Mouse (Mus musculus) right cerebral cortex, postnatal 36 days (tissue): ENCODE results near the gene Nbr1.

Source experiments
- DNase-seq, 2 experiments: peaks; one replicate each; pipeline ENCODE4 v3.0.0; 2022; ENCODE audit warnings: low spot score in 2 of 2, mixed read lengths in 1 of 2

The Nbr1 gene

GRCm38 (mm10) chr11:101551751-101552475 is at the start of gene Nbr1, which contains the start of gene Brca1:
Gene Nbr1 (plus strand): TSS chr11:101552149.
Gene Brca1 (minus strand): TSS chr11:101551955.
- DNase-seq, result peak; percentile 85 to 87

- no peak for DNase-seq
Measured at GRCm38 (mm10) chr11:101506269-101506780, 45.6 kb upstream of the Nbr1 start.

- DNase-seq, result no peak
Measured at GRCm38 (mm10) chr11:101507090-101507489, 44.9 kb upstream of the Nbr1 start.

GRCm38 (mm10) chr11:101518937-101519336 is 33.0 kb upstream of the Nbr1 start:
- no peak for DNase-seq

- DNase-seq, result no peak
Measured at GRCm38 (mm10) chr11:101519364-101519763, 32.6 kb upstream of the Nbr1 start.

GRCm38 (mm10) chr11:101524446-101524845 is 27.5 kb upstream of the Nbr1 start:
- DNase-seq, result no peak

- no peak for DNase-seq
Measured at GRCm38 (mm10) chr11:101525056-101525455, 26.9 kb upstream of the Nbr1 start.

- peak in 1 of 2 experiments; percentile 11 for DNase-seq
Measured at GRCm38 (mm10) chr11:101525936-101526595, 25.9 kb upstream of the Nbr1 start.

GRCm38 (mm10) chr11:101526686-101527085 is 25.3 kb upstream of the Nbr1 start:
- no peak for DNase-seq

GRCm38 (mm10) chr11:101543533-101543932 is 8.4 kb upstream of the Nbr1 start:
- no peak for DNase-seq

GRCm38 (mm10) chr11:101544132-101544531 is 7.8 kb upstream of the Nbr1 start:
- no peak for DNase-seq

GRCm38 (mm10) chr11:101548526-101548925 is 3.4 kb upstream of the Nbr1 start:
- no peak for DNase-seq

GRCm38 (mm10) chr11:101552476-101553300 is 739 bp downstream of the Nbr1 start:
- DNase-seq, result peak; percentile 99 to 100

GRCm38 (mm10) chr11:101553354-101553930 is 1.5 kb downstream of the Nbr1 start:
- DNase-seq, result no peak

- DNase-seq, result no peak
Measured at GRCm38 (mm10) chr11:101556541-101556940, 4.6 kb downstream of the Nbr1 start.

- DNase-seq, result no peak
Measured at GRCm38 (mm10) chr11:101556954-101557353, 5.0 kb downstream of the Nbr1 start.

- peak; percentile 11 to 21 for DNase-seq
Measured at GRCm38 (mm10) chr11:101562391-101562790, 10.4 kb downstream of the Nbr1 start.

GRCm38 (mm10) chr11:101568421-101568820 is 16.5 kb downstream of the Nbr1 start:
- DNase-seq, result no peak

GRCm38 (mm10) chr11:101576116-101576515 is 24.2 kb downstream of the Nbr1 start:
- no peak for DNase-seq

- DNase-seq, result no peak
Measured at GRCm38 (mm10) chr11:101581081-101581764, 29.3 kb downstream of the Nbr1 start.
